Mouse (Mus musculus) intestine, embryonic 14.5 days (tissue): ENCODE data around the gene Cct5. TPM values are rescaled to one million over a fixed set of nuclear protein-coding genes. Genes with fewer than 3 reads are reported as not detected.

Experiments
- ATAC-seq: fragments of 200-750 bp; cut with Nextera tagmentation; replicated peaks from 2 replicates; pipeline ENCODE4 v1.8.0; 2017; ENCODE audit warnings: low read depth, moderate number of reproducible peaks, moderate TSS enrichment, moderate library complexity; ENCODE audit not compliant: low FRiP score, low TSS enrichment
- DNase-seq: peaks from one replicate; pipeline ENCODE4 v3.0.0-alpha.2; 2018; ENCODE audit warnings: low spot score
- H3K27ac ChIP-seq: fragments of 300-500 bp; sonication (generic); 2 replicates; pipeline ENCODE4 v1.5.1; 2014; ENCODE audit warnings: low read depth, mild to moderate bottlenecking, control low read depth
- H3K27me3 ChIP-seq: fragments of 300-500 bp; sonication (generic); replicated peaks from 2 replicates; pipeline ENCODE4 v1.6.1; 2014; ENCODE audit warnings: low read length, control low read depth; ENCODE audit not compliant: control insufficient read depth, insufficient read depth
- H3K36me3 ChIP-seq: fragments of 300-500 bp; sonication (generic); 2 replicates; pipeline ENCODE4 v1.6.1; 2014; ENCODE audit warnings: low read length, control low read depth; ENCODE audit not compliant: control insufficient read depth, insufficient read depth
- H3K4me1 ChIP-seq: fragments of 300-500 bp; sonication (generic); replicated peaks from 2 replicates; pipeline ENCODE4 v1.6.1; 2014; ENCODE audit warnings: low read length, control low read depth, mixed read lengths; ENCODE audit not compliant: control insufficient read depth, insufficient read depth
- H3K4me2 ChIP-seq: fragments of 300-500 bp; sonication (generic); 2 replicates; pipeline ENCODE4 v1.6.1; 2014; ENCODE audit warnings: low read length
- H3K4me3 ChIP-seq: fragments of 300-500 bp; sonication (generic); 2 replicates; pipeline ENCODE4 v1.5.1; 2014; ENCODE audit warnings: low read depth, low read length, control low read depth, mixed read lengths
- H3K9ac ChIP-seq: fragments of 300-500 bp; sonication (generic); 2 replicates; pipeline ENCODE4 v1.6.1; 2014; ENCODE audit warnings: mild to moderate bottlenecking, low read length
- H3K9me3 ChIP-seq: fragments of 300-500 bp; sonication (generic); 2 replicates; pipeline ENCODE4 v1.6.1; 2016; ENCODE audit warnings: low read length, control low read depth; ENCODE audit not compliant: control insufficient read depth
- WGBS: fragments of 180-500 bp; shearing (Covaris S2); extraction: QIAGEN DNeasy Blood & Tissue Kit; methylation state at CpG from one replicate; pipeline ENCODE4 v1.1.7; 2014; 5-methylcytosine and 5-hydroxymethylcytosine counted together
- polyA plus RNA-seq: library from polyadenylated mRNA; unstranded; fragments of >200 nt; fragmentation: Nextera tagmentation; extraction: Ambion mirVana; gene quantifications from 2 replicates; pipeline ENCODE4 v1.2.1, GENCODE M21; 2014

Cct5 gene
- polyA plus RNA-seq, 1 experiment from 2014 or later, result 599 TPM

DNA sequence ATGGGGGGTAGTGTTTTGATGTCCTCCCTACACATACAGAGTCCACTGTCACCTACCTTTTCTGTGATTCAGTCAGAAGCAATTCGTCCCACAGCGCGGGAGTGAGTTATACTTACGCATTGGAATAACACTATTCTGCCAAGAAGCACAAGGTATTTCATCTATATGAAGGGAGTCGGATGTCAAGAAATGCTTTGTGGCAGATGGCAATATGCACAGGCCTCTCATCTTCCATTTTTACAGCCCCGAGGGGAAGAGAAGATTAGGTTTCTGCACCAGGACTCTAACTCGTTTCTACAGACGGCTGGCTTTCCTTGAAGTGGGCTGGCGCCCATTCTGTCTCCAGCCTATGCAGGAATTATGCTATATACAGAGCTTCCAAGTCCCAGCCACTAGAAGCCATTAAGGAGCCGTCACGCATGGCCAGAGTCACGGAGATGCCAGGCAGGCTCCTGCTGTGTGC lies 29.8 kb upstream of the Cct5 start:
- ATAC-seq, result no peak
- H3K27ac ChIP-seq, result no peak overlapping the region

GRCm38 (mm10) chr15:31629556-31629955 lies 28.0 kb upstream of the Cct5 start:
- H3K4me3 ChIP-seq, result no peak overlapping the region
- H3K27me3 ChIP-seq, result no peaks in the 10 kb centered on the region
- no peak for ATAC-seq
- no peak for DNase-seq
- H3K36me3 ChIP-seq, result no peaks in the 10 kb centered on the region
- peaks cover 7% of the 10 kb centered on the region; the same call in 1 of the 2 replicates for H3K4me1 ChIP-seq
- H3K9me3 ChIP-seq, result no peaks in the 10 kb centered on the region
- WGBS, result 90% methylated on average over 3 of the region's 3 CpGs
- H3K4me2 ChIP-seq, result no peak overlapping the region
- H3K27ac ChIP-seq, result no peak overlapping the region
- H3K9ac ChIP-seq, result no peak overlapping the region

More for the DNA sequence above, 29.8 kb upstream of the Cct5 start:
- no peak for DNase-seq
- WGBS, result 81% methylated on average over 12 of the region's 12 CpGs
- Histone ChIP-seq H3K27me3 (no peaks in the 10 kb centered on the region), H3K4me1 (peaks cover 7% of the 10 kb centered on the region; the same call in 1 of the 2 replicates), H3K4me3 (no peak overlapping the region), H3K9ac (no peak overlapping the region), H3K4me2 (no peak overlapping the region), H3K36me3 (no peaks in the 10 kb centered on the region), H3K9me3 (no peaks in the 10 kb centered on the region)

GRCm38 (mm10) chr15:31628180-31628579 lies 26.6 kb upstream of the Cct5 start:
- Histone ChIP-seq H3K36me3 (no peaks in the 10 kb centered on the region), H3K4me2 (no peak overlapping the region; the same call in 1 of the 2 replicates), H3K27me3 (no peaks in the 10 kb centered on the region), H3K9me3 (no peaks in the 10 kb centered on the region), H3K4me3 (no peak overlapping the region), H3K4me1 (peaks cover 7% of the 10 kb centered on the region; the same call in 1 of the 2 replicates), H3K27ac (0 out of 2 replicates have a peak overlapping the region, but pooled peaks have one; percentile 27), H3K9ac (no peak overlapping the region)
- DNase-seq (no peak), ATAC-seq (no peak)
- 70% methylated on average over 10 of the region's 10 CpGs for WGBS

DNA sequence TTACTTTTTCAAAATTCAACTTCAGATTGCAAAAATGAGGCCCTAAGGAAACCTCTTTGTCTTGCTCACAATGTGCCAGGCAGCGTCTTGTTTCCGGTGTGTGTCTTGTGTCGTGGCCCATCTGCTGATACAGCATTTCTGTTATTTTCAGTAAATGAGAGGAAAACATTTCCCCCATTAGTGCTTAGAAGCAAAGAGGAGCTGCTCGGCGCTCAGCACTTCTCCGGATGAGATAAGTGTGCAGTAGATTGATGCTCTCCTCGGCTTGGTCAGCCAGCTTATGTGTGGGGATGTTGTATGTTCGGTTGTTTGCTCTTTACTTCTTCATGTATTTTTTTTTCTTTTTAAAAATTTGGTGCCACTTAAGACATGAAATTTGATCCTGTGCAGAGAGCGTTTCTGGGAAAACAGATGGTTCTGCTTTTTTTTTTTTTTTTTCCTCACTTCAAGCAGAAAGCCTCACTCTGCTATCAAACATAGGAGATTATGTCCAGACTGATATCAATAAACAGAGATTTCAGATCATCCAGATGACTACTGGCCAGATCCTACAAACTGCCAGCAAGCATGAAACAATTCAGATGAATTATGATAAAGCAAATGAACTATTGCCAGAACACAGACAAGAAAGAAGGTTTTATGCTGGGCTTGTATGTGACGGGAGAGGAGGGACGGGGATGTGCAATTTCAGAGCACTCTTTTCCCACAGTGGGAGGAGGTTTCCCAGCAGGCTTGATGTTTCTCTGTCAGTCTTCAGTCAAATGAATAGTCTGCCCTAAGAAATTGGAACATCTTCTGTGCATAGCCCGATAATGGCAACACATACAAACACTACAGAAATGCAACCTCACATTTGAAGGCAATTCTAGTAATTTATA lies 25.9 kb upstream of the Cct5 start:
- WGBS, result 28% methylated on average over 12 of the region's 12 CpGs
- H3K4me2 ChIP-seq, result peak overlapping the region; percentile 29
- peaks cover 7% of the 10 kb centered on the region; the same call in 1 of the 2 replicates for H3K4me1 ChIP-seq
- H3K27me3 ChIP-seq, result no peaks in the 10 kb centered on the region
- DNase-seq (peak; percentile 59), ATAC-seq (no peak)
- no peak overlapping the region for H3K9ac ChIP-seq
- H3K27ac ChIP-seq, result peak overlapping the region; percentile 77; the same call in 1 of the 2 replicates
- H3K9me3 ChIP-seq, result no peaks in the 10 kb centered on the region
- H3K4me3 ChIP-seq, result no peak overlapping the region
- H3K36me3 ChIP-seq, result no peaks in the 10 kb centered on the region

GRCm38 (mm10) chr15:31619521-31619920 lies 17.9 kb upstream of the Cct5 start:
- no peak overlapping the region for H3K9ac ChIP-seq
- no peak overlapping the region for H3K27ac ChIP-seq
- H3K4me3 ChIP-seq, result no peak overlapping the region
- no peaks in the 10 kb centered on the region for H3K4me1 ChIP-seq
- ATAC-seq (no peak), DNase-seq (no peak)
- no peaks in the 10 kb centered on the region for H3K9me3 ChIP-seq
- no peaks in the 10 kb centered on the region for H3K27me3 ChIP-seq
- peaks cover 19% of the 10 kb centered on the region for H3K36me3 ChIP-seq
- H3K4me2 ChIP-seq, result no peak overlapping the region
- 92% methylated on average over 8 of the region's 8 CpGs for WGBS

DNA sequence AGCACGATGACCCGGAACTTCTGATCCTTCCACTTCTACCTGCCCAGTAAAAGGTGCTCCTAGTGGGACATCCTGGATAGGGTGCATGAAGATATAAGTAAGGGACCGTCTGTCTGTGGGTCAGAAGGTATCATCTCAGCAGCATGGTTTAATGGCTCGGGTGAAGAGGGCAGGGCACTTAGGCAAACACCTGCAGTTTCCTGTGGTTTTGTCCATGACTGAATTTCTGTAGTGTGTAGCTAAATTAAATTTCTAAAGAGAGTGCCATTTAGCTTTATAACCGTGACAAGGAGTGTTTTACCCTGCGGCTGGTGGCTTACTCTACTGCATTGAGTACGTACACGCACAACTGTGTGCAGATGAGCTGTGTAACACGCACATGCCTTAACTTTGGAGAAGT lies 15.7 kb upstream of the Cct5 start:
- no peak overlapping the region for H3K4me3 ChIP-seq
- no peaks in the 10 kb centered on the region for H3K9me3 ChIP-seq
- WGBS, result 93% methylated on average over 9 of the region's 9 CpGs
- ATAC-seq (no peak), DNase-seq (no peak)
- no peak overlapping the region for H3K9ac ChIP-seq
- no peaks in the 10 kb centered on the region for H3K27me3 ChIP-seq
- H3K36me3 ChIP-seq, result peaks cover 19% of the 10 kb centered on the region
- H3K4me2 ChIP-seq, result no peak overlapping the region
- no peaks in the 10 kb centered on the region for H3K4me1 ChIP-seq
- H3K27ac ChIP-seq, result no peak overlapping the region

- no peak overlapping the region for H3K4me2 ChIP-seq
- no peaks in the 10 kb centered on the region for H3K27me3 ChIP-seq
- DNase-seq, result no peak
- no peak overlapping the region for H3K4me3 ChIP-seq
- H3K9me3 ChIP-seq, result no peaks in the 10 kb centered on the region
- H3K4me1 ChIP-seq, result no peaks in the 10 kb centered on the region
- no peak overlapping the region for H3K9ac ChIP-seq
- peaks cover 13% of the 10 kb centered on the region for H3K36me3 ChIP-seq
- WGBS, result 79% methylated on average over 2 of the region's 2 CpGs
- no peak for ATAC-seq
- H3K27ac ChIP-seq, result no peak overlapping the region
Observed at GRCm38 (mm10) chr15:31614666-31615065, 13.1 kb upstream of the Cct5 start.

GRCm38 (mm10) chr15:31613826-31614453 lies 12.3 kb upstream of the Cct5 start:
- DNase-seq (no peak), ATAC-seq (no peak)
- Histone ChIP-seq H3K4me3 (no peak overlapping the region), H3K27ac (no peak overlapping the region), H3K27me3 (no peaks in the 10 kb centered on the region), H3K4me1 (no peaks in the 10 kb centered on the region), H3K9ac (no peak overlapping the region), H3K4me2 (no peak overlapping the region), H3K36me3 (peaks cover 13% of the 10 kb centered on the region), H3K9me3 (no peaks in the 10 kb centered on the region)
- 92% methylated on average over 6 of the region's 6 CpGs for WGBS
